Mouse (Mus musculus): Measurements from ENCODE around the gene Igf2bp2. TPM values are rescaled to one million over a fixed set of nuclear protein-coding genes. Genes with fewer than 3 reads are reported as not detected.

Igf2bp2 gene
- polyA plus RNA-seq, 1 experiment from 2014 or later = 190 TPM

- H3K27ac ChIP-seq (replicated peaks; ENCODE audit: low read depth, low read length) = no peak overlapping the region
- H3K36me3 ChIP-seq (ENCODE audit: control insufficient read depth, insufficient read depth, low read length) = peaks cover 2% of the 10 kb centered on the region; the same call in 1 of the 2 replicates
- ATAC-seq (ENCODE audit: insufficient number of reproducible peaks, low FRiP score, low TSS enrichment, low read depth) (no peak), DNase-seq (ENCODE audit: low spot score) (no peak)
- H3K9ac ChIP-seq (ENCODE audit: low read length) = no peak overlapping the region
- no peak overlapping the region for H3K4me3 ChIP-seq (ENCODE audit: low read depth, low read length)
- H3K4me2 ChIP-seq (ENCODE audit: low read depth, severe bottlenecking) = no peak overlapping the region
- H3K9me3 ChIP-seq (ENCODE audit: control insufficient read depth, low read length) = no peaks in the 10 kb centered on the region
- no peaks in the 10 kb centered on the region for H3K27me3 ChIP-seq (ENCODE audit: control insufficient read depth, insufficient read depth, low read length)
- 93% methylated on average over 6 of the region's 6 CpGs for WGBS
- H3K4me1 ChIP-seq (ENCODE audit: control insufficient read depth, insufficient read depth, low read length) = no peaks in the 10 kb centered on the region
These were observed 18.6 kb downstream of the Igf2bp2 start for GRCm38 (mm10) chr16:22144490-22144889.

DNA sequence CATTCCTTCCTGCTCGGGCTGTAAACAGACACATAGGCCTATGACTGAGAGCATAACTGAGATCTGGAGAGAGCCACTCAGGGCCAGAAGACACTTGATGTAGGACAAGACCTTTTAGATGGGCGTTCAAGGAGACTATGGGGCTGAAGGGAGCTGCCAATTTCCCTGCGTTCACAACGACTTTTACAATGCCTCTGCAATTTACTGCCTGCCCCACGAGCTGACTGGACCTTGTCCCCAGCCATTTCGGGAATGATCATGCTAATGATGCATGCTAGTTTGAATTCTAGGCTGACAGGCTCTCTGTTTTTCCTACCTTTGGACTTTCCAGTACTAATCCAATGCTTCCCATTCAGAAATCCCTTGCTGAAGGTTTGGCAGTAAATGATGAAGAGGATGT is 22.2 kb downstream of the Igf2bp2 start:
- 68% methylated on average over 6 of the region's 6 CpGs for WGBS
- no peaks in the 10 kb centered on the region for H3K4me1 ChIP-seq (ENCODE audit: control insufficient read depth, insufficient read depth, low read length)
- DNase-seq (ENCODE audit: low spot score) (no peak), ATAC-seq (ENCODE audit: insufficient number of reproducible peaks, low FRiP score, low TSS enrichment, low read depth) (no peak)
- no peaks in the 10 kb centered on the region for H3K9me3 ChIP-seq (ENCODE audit: control insufficient read depth, low read length)
- H3K4me2 ChIP-seq (ENCODE audit: low read depth, severe bottlenecking) = no peak overlapping the region
- H3K9ac ChIP-seq (ENCODE audit: low read length) = no peak overlapping the region
- peaks cover 2% of the 10 kb centered on the region; the same call in 1 of the 2 replicates for H3K36me3 ChIP-seq (ENCODE audit: control insufficient read depth, insufficient read depth, low read length)
- H3K27me3 ChIP-seq (ENCODE audit: control insufficient read depth, insufficient read depth, low read length) = no peaks in the 10 kb centered on the region
- no peak overlapping the region for H3K4me3 ChIP-seq (ENCODE audit: low read depth, low read length)
- H3K27ac ChIP-seq (replicated peaks; ENCODE audit: low read depth, low read length) = no peak overlapping the region

DNA sequence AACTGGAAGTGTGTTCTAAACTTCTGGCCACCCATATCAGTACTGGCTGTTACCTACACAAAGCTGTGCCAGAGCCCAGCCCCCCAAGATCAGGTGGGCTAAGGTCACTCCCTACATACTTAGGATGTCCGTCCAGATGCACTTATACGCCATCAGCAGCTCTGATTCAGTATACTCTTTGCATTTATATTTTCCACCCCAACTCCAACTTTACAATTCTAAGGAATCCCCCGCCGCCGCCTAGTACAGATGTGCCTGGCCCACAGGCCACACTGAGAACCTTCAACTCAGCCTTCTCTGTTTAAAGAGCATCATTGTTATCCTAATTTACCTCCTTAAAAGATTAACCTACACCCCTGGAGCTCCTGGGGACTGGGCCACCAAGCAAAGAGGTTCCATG is 23.3 kb downstream of the Igf2bp2 start:
- ATAC-seq (ENCODE audit: insufficient number of reproducible peaks, low FRiP score, low TSS enrichment, low read depth) = no peak

GRCm38 (mm10) chr16:22136198-22136597 is 26.9 kb downstream of the Igf2bp2 start:
- no peak for ATAC-seq (ENCODE audit: insufficient number of reproducible peaks, low FRiP score, low TSS enrichment, low read depth)
- no peaks in the 10 kb centered on the region for H3K36me3 ChIP-seq (ENCODE audit: control insufficient read depth, insufficient read depth, low read length)
- no peak overlapping the region for H3K4me2 ChIP-seq (ENCODE audit: low read depth, severe bottlenecking)
- H3K27ac ChIP-seq (replicated peaks; ENCODE audit: low read depth, low read length) = no peak overlapping the region
- no peaks in the 10 kb centered on the region for H3K27me3 ChIP-seq (ENCODE audit: control insufficient read depth, insufficient read depth, low read length)
- DNase-seq (ENCODE audit: low spot score) = no peak
- no peak overlapping the region for H3K9ac ChIP-seq (ENCODE audit: low read length)
- H3K4me3 ChIP-seq (ENCODE audit: low read depth, low read length) = no peak overlapping the region
- no peaks in the 10 kb centered on the region for H3K4me1 ChIP-seq (ENCODE audit: control insufficient read depth, insufficient read depth, low read length)
- no peaks in the 10 kb centered on the region for H3K9me3 ChIP-seq (ENCODE audit: control insufficient read depth, low read length)
- WGBS = 88% methylated on average over 5 of the region's 5 CpGs

More for the DNA sequence above, 23.3 kb downstream of the Igf2bp2 start:
- Histone ChIP-seq H3K4me1 (ENCODE audit: control insufficient read depth, insufficient read depth, low read length) (no peaks in the 10 kb centered on the region), H3K27ac (replicated peaks; ENCODE audit: low read depth, low read length) (no peak overlapping the region), H3K9me3 (ENCODE audit: control insufficient read depth, low read length) (no peaks in the 10 kb centered on the region), H3K4me2 (ENCODE audit: low read depth, severe bottlenecking) (no peak overlapping the region), H3K27me3 (ENCODE audit: control insufficient read depth, insufficient read depth, low read length) (no peaks in the 10 kb centered on the region), H3K9ac (ENCODE audit: low read length) (no peak overlapping the region), H3K36me3 (ENCODE audit: control insufficient read depth, insufficient read depth, low read length) (no peaks in the 10 kb centered on the region; the same call in 1 of the 2 replicates), H3K4me3 (ENCODE audit: low read depth, low read length) (no peak overlapping the region)
- DNase-seq (ENCODE audit: low spot score) = no peak
- WGBS = 89% methylated on average over 5 of the region's 5 CpGs

DNA sequence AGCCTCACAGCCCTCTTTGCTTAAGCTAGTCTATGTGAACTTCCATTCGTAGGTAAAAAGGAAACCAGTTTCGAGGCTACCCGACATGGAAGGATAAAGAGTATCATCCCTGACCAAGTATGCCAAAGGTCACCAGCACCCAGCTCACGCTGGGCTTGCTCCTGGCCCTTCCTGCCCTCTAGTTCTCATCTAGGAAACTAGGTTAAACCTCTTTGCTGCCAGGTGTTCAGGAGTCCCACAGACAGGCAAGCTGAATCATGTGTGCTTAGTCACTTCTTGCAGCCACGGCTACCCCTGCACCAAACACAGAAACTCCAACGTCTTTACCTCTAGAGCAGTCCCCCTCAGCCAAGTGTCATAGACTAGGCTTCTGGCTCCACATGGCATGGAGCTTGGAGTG is 31.8 kb downstream of the Igf2bp2 start:
- Histone ChIP-seq H3K4me2 (ENCODE audit: low read depth, severe bottlenecking) (no peak overlapping the region), H3K27me3 (ENCODE audit: control insufficient read depth, insufficient read depth, low read length) (no peaks in the 10 kb centered on the region), H3K27ac (replicated peaks; ENCODE audit: low read depth, low read length) (no peak overlapping the region), H3K4me3 (ENCODE audit: low read depth, low read length) (no peak overlapping the region), H3K4me1 (ENCODE audit: control insufficient read depth, insufficient read depth, low read length) (no peaks in the 10 kb centered on the region), H3K9me3 (ENCODE audit: control insufficient read depth, low read length) (no peaks in the 10 kb centered on the region), H3K9ac (ENCODE audit: low read length) (no peak overlapping the region), H3K36me3 (ENCODE audit: control insufficient read depth, insufficient read depth, low read length) (no peaks in the 10 kb centered on the region)
- WGBS = 84% methylated on average over 6 of the region's 6 CpGs
- DNase-seq (ENCODE audit: low spot score) = no peak
- no peak for ATAC-seq (ENCODE audit: insufficient number of reproducible peaks, low FRiP score, low TSS enrichment, low read depth)

DNA sequence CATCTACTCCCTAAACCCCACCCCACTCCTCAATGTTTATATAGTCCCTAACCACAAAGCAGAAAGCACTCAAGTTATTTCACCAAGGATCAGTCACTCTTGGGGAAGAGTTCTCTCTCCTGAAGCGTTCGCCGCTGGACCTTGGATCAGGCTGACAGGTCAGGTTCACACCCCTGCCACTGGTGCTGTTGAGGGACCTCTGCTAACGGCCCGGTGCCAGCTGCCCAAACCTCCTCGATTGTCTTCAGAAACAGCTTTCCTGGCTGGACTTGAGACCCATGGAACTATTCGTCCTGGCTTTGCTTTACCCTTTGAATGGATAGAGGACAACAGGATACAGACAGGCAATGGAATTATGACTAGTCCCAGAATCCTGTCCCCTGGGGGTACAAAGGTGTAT is 33.6 kb downstream of the Igf2bp2 start:
- H3K27ac ChIP-seq (replicated peaks; ENCODE audit: low read depth, low read length) = no peak overlapping the region
- DNase-seq (ENCODE audit: low spot score) (no peak), ATAC-seq (ENCODE audit: insufficient number of reproducible peaks, low FRiP score, low TSS enrichment, low read depth) (no peak)
- 92% methylated on average over 7 of the region's 7 CpGs for WGBS
- H3K4me2 ChIP-seq (ENCODE audit: low read depth, severe bottlenecking) = no peak overlapping the region
- no peaks in the 10 kb centered on the region for H3K36me3 ChIP-seq (ENCODE audit: control insufficient read depth, insufficient read depth, low read length)
- no peaks in the 10 kb centered on the region for H3K9me3 ChIP-seq (ENCODE audit: control insufficient read depth, low read length)
- 0 out of 2 replicates have a peak, but pooled peaks cover 4% of the 10 kb centered on the region for H3K4me1 ChIP-seq (ENCODE audit: control insufficient read depth, insufficient read depth, low read length)
- H3K27me3 ChIP-seq (ENCODE audit: control insufficient read depth, insufficient read depth, low read length) = no peaks in the 10 kb centered on the region
- H3K4me3 ChIP-seq (ENCODE audit: low read depth, low read length) = no peak overlapping the region
- no peak overlapping the region for H3K9ac ChIP-seq (ENCODE audit: low read length)

DNA sequence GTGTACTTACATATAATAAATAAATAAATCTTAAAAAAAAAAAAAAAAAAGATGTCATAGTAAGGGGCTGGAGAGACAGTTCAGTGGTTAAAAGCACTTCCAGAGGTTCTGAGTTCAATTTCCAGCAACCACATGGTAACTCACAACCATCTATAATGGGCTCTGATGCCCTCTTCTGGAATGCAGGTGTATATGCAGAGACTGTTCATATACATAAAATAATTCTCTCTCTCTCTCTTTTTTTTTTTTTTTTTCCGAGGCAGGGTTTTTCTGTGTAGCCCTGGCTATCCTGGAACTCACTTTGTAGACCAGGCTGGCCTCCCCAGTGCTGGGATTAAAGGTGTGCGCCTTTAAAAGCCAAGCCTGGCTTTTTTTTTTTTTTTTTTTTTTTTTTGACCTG is 34.5 kb downstream of the Igf2bp2 start:
- no peak overlapping the region for H3K27ac ChIP-seq (replicated peaks; ENCODE audit: low read depth, low read length)
- H3K36me3 ChIP-seq (ENCODE audit: control insufficient read depth, insufficient read depth, low read length) = no peaks in the 10 kb centered on the region
- H3K9ac ChIP-seq (ENCODE audit: low read length) = no peak overlapping the region
- no peak overlapping the region for H3K4me2 ChIP-seq (ENCODE audit: low read depth, severe bottlenecking)
- H3K4me3 ChIP-seq (ENCODE audit: low read depth, low read length) = no peak overlapping the region
- no peak for DNase-seq (ENCODE audit: low spot score)
- no peaks in the 10 kb centered on the region for H3K27me3 ChIP-seq (ENCODE audit: control insufficient read depth, insufficient read depth, low read length)
- WGBS = 86% methylated on average over 2 of the region's 2 CpGs
- no peaks in the 10 kb centered on the region for H3K9me3 ChIP-seq (ENCODE audit: control insufficient read depth, low read length)
- no peak for ATAC-seq (ENCODE audit: insufficient number of reproducible peaks, low FRiP score, low TSS enrichment, low read depth)
- H3K4me1 ChIP-seq (ENCODE audit: control insufficient read depth, insufficient read depth, low read length) = 0 out of 2 replicates have a peak, but pooled peaks cover 6% of the 10 kb centered on the region

GRCm38 (mm10) chr16:22127806-22128205 is 35.3 kb downstream of the Igf2bp2 start:
- Histone ChIP-seq H3K4me1 (ENCODE audit: control insufficient read depth, insufficient read depth, low read length) (0 out of 2 replicates have a peak, but pooled peaks cover 6% of the 10 kb centered on the region), H3K27ac (replicated peaks; ENCODE audit: low read depth, low read length) (no peak overlapping the region), H3K9ac (ENCODE audit: low read length) (no peak overlapping the region), H3K36me3 (ENCODE audit: control insufficient read depth, insufficient read depth, low read length) (no peaks in the 10 kb centered on the region), H3K4me2 (ENCODE audit: low read depth, severe bottlenecking) (no peak overlapping the region), H3K4me3 (ENCODE audit: low read depth, low read length) (no peak overlapping the region), H3K27me3 (ENCODE audit: control insufficient read depth, insufficient read depth, low read length) (no peaks in the 10 kb centered on the region), H3K9me3 (ENCODE audit: control insufficient read depth, low read length) (no peaks in the 10 kb centered on the region)
- ATAC-seq (ENCODE audit: insufficient number of reproducible peaks, low FRiP score, low TSS enrichment, low read depth) (no peak), DNase-seq (ENCODE audit: low spot score) (no peak)
- 98% methylated on average over 5 of the region's 5 CpGs for WGBS

DNA sequence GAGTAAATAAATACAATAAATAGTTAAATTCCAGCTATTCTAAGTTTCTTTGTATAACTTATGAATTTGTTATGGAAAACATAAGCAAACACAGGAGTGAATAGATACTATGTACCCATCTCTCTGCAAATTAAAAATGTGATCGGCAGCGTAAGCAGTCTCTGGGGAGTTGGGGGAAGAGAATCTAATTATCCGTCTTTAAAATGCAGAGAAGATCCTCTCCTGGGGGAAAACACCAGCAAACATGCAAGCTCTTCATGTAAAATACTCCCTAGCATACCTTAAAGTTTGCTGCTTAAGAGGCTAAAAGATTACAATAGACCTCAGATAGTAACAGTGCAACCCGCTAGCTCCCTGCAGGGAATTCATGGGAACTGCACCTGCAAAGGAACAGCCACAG is 36.2 kb downstream of the Igf2bp2 start:
- Histone ChIP-seq H3K9me3 (ENCODE audit: control insufficient read depth, low read length) (no peaks in the 10 kb centered on the region), H3K36me3 (ENCODE audit: control insufficient read depth, insufficient read depth, low read length) (no peaks in the 10 kb centered on the region), H3K4me1 (ENCODE audit: control insufficient read depth, insufficient read depth, low read length) (0 out of 2 replicates have a peak, but pooled peaks cover 6% of the 10 kb centered on the region), H3K27ac (replicated peaks; ENCODE audit: low read depth, low read length) (no peak overlapping the region), H3K9ac (ENCODE audit: low read length) (no peak overlapping the region), H3K4me2 (ENCODE audit: low read depth, severe bottlenecking) (no peak overlapping the region), H3K27me3 (ENCODE audit: control insufficient read depth, insufficient read depth, low read length) (no peaks in the 10 kb centered on the region), H3K4me3 (ENCODE audit: low read depth, low read length) (no peak overlapping the region)
- WGBS = 94% methylated on average over 4 of the region's 4 CpGs
- DNase-seq (ENCODE audit: low spot score) (no peak), ATAC-seq (ENCODE audit: insufficient number of reproducible peaks, low FRiP score, low TSS enrichment, low read depth) (no peak)

Measured in limb, embryonic 11.5 days (tissue).